Mouse (Mus musculus) frontal cortex, adult 2 months (tissue): ENCODE measurements at regions not wholly inside any gene's neighbourhood (a gene's known extent, or its start where the extent isn't known, plus 50 kb on each side); places are given as distances from the start of the nearest gene placed in this dataset.

Experiments
- DNase-seq, 2 experiments: peaks; one replicate each; pipeline ENCODE4 v3.0.0; 2022; ENCODE audit warnings: low spot score in 1 of 2; ENCODE audit errors: extremely low spot score in 1 of 2

DNA sequence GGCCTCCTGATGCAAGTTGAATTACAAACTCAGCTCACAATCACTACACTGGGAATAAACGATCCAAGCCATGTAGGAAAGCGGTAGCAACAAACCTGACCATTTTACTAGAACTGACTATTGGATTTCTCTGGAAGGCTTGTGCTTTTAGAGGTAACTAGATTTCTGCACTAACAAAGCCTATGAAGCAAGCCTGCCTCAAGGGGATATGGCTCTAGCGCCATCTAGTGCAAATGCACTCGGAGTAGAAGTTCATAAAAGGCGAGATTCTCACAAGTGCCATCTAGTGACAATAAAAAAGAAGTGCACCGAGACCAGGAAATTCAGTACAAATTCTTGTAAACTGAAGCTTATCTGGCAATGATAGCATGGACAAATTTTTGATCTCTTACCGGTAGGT lies 364.9 kb upstream of the Fmr1 start:
- peak; percentile 46 to 85 for DNase-seq
